Mouse (Mus musculus): ENCODE results near the gene Pitpnm2. TPM values are rescaled to one million over a fixed set of nuclear protein-coding genes. Genes with fewer than 3 reads are reported as not detected.
A peak's percentile ranks its signal among the peaks of the same experiment; 100 is the strongest.
"Not testable (repeated sequence)": the region's sequence is repeated elsewhere in the genome, so short reads cannot be mapped to it uniquely, and the experiment has no call there.

Gene Pitpnm2
- total RNA-seq, 4 experiments from 2014 or later = 260 to 337 (median 315) TPM

DNA sequence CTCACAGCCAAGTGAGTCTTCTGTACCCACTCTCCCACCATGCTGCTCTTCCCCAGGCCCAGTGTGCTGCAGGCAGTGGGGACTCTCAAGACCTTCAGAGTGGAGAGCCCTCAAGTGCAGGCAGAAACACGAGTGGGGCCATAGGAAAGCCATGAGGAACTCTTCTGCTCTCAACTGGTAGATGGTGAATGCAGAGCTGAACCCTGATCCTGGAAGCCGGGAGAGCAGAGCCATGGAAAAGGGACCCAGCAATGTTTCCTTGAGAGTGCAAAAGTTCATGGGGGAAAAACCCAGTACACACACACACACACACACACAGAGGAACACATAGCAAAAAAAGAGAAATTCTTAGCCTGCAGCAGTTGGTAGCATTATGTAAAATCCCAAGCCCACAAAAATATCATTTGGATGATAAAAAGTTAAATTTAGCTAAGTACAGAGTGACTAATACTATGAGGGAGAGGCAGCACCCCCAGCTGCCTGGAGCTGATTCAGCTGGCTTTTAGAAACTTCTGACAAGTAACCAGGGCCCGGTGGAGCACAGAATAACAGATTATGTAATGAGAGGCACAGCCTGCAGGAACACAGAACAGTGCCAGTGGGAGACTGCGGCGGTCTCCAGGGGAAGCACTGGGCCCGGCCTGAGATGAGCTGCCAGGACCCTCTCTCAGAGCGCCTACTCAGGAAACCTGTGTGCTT is 28.4 kb downstream of the Pitpnm2 start:
- peak; percentile 91 to 94 for DNase-seq (ENCODE audit: low spot score in 2 of 2)

DNA sequence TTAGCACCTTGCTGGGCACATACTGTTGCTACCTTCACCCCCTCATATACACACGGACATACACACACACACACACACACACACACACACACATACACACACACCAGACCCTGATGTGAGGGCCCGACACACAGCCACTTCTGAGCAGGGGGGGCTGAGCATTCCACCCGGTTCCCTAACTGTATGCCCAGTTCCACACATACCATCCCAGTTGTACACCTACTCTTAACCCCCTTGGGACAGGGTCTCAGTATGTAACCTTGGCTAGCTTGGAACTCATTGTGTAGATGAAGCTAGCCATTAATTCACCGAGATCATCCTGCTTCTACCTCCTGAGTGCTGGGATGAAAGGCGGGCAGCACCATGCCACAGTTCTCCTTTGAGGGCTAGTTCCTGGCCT is 29.0 kb downstream of the Pitpnm2 start:
- no peak for DNase-seq (ENCODE audit: low spot score in 2 of 2)

DNA sequence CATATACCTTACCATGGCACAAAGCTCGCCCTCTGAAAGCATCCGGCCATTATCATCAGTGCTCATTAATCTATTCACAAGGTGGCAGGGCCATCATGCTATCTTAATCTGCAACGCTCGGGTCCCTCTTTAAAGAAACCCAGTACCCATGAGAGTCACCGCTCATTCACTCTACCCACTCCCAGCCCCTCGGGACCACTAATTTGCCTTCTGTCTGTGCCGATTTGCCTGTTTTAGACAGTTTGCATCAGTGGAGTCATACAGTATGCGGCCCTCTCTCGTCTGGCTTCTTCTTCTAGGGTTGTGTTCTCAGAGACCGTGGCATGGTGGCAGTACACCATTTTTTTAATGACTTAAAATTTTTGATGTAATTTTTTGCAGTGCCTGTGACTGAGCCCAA is 30.1 kb downstream of the Pitpnm2 start:
- no peak for DNase-seq (ENCODE audit: low spot score in 2 of 2)

DNA sequence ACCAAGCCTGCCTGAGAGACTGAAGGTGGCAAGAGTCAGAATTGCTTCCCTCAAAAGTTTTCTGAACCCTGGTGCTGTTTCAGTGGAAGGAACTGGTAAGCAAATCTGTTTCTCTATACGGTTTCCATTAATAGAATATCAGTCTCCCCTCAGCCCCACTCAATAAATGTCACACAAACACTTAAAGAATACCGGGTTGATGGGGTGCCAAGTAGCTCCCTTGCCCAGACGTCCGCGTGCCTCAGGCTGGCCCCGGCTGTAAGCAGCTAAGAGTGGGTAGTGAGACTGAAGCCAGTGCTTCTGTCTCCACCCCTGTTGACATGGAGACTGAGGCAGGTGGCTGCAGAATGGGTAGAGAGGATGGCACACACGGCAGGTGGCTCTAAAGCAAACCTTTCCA is 30.6 kb downstream of the Pitpnm2 start:
- DNase-seq (ENCODE audit: low spot score in 2 of 2) = no peak

DNA sequence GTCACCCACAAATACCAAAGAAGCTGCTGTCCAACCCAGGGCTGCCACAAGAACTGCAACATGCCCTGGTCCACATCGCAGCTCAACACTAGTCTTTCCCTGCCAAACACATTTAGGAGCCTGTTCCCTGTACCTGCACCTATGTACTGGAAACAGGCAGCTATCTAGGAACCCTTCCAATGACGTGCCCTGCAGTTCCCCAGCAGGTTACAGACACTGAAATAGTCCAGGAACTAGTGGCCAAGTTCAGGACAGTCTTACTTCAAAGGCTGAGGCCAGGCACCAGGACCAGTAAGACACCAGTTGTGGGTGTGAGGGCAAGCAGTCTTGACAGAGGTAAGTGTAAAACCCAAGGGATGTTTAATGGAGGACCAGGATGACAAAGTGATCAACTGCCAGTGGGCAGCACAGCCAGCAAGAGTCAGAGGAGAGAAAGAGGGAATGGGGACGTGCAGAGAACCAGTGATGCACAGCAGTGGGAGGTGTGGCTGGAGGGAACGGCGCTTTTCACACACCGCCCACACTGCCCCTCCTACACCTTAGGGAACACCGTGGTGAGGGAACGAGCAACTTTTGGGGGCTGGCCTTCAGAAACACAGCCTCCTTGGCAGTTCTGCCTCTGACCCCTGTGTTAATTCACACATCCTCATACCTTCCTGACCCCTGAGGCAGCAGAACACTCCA is 31.9 kb downstream of the Pitpnm2 start:
- peak; percentile 60 to 66 for DNase-seq (ENCODE audit: low spot score in 2 of 2)

DNA sequence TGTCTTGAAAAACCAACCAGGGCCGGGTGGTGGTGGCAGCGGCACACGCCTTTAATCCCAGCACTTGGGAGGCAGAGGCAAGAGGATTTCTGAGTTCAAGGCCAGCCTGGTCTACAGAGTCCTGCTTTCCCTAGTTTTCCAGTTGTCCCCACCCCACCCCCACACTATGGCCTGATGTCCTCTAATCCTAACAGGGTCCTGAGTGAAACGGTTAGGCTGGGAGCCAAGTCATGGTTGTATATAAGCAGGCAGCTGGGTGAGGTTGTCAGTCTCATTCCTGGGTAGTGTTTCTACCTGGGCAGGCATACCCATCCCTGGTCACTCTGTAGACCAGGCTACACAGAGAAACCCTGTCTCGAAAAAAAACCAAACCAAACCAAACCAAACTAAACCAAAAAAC is 32.5 kb downstream of the Pitpnm2 start:
- DNase-seq (ENCODE audit: low spot score in 2 of 2) = not testable (repeated sequence)

DNA sequence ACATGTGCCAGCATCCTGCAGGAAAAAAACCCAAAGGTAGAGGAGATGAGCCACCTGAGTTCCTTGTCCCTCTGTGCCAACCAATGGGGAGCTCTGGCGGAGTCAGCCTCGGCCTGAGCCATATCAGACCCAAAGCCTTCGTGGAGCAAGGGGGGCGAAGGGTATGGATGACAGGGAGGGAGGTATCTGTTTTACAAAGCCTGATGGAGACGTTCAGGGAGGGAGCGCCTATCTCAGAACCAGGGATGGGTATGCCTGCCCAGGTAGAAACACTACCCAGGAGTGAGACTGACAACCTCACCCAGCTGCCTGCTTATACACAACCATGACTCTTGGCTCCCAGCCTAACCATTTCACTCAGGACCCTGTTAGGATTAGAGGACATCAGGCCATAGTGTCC is 33.2 kb downstream of the Pitpnm2 start:
- no peak for DNase-seq (ENCODE audit: low spot score in 2 of 2)

DNA sequence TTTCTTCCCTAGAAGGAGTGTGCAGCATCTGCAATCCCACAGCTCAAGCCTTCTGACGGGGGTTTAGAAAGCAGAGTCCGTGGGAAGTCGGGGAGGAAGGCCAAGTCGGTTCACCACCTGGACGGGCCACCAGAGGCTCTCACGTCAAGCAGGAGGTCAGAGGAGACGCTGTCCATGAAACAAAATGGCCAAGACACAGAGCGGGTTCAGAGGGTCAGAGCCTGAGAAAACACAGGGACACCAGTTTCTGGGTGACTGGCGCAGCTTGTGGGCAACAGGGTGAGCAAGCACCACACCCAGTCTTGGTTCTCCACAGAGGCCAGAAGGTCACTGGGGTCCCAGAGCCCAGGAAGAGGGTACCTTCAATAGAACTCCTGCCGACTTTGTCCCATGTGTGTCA is 33.9 kb downstream of the Pitpnm2 start:
- no peak for DNase-seq (ENCODE audit: low spot score in 2 of 2)

DNA sequence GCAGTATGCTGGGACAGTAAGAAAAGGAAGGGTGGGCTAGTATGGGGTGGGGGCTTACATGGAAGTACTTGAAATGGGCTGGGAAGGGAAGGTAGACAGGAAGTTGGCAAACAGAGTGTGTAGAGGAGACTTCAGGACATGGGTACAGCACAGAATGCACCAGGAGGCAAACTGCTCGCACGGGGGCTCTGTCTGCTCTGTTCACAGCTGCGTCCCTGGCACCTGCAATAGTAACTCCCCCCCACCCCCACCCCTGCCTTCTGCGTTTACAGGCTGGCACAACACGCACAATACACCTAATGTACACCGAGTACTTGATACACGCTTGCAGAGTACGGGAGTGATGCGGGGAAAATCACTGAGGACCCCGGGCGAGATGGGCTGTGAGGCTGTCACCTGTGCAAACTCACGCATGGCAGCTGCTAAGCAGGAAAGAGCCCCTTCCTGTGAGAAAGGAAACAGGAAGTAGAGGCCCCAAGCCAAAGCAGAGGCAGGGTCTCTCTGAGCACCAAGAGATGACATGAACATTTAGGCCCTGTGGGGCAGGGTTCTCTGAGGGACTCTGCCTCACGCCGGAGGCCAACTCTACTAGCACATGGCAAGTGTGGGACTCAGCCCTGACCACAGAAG is 34.9 kb downstream of the Pitpnm2 start:
- DNase-seq (ENCODE audit: low spot score in 2 of 2) = no peak

DNA sequence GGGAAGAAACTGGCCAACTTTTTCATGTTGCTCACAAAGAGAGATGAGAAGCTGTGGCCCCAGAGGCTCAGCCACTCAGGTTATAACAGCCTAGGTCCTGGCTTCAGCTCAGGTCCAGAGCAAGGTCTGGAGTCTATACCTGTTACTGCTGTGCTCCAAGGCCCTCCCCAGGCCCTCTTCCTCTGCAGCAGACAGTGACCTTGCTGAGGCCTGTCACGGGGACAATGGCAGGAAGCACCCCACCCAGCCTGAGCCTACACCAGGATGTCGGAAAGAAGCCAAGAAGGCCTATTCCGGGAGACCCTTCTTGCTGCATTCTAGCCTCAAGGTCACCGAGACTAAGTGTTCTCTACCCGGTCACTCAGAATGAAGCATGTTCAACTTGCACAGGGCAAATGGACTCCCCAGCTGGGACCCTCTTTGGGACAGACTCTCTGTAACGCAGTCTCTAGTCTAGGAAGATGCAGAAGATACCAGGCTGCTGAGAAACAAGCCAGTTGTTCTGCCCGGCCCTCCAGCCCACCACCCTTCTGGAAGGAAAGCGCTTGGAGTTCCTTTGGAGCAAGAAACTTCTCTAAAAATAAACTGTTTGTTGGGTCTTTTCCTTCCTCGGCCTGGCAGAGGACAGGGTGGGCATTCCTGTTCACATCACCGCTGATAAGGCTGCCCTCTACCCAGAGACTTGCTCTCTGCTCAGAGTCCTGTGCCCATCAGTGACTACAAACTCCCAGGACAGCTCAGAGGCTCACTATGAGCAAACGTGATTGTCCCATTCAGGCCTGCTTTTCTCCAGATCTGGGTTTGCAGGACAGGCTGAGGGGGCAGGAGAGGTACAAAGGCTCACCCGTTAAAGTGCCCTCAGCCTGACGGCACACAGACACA is 35.7 kb downstream of the Pitpnm2 start:
- no peak for DNase-seq (ENCODE audit: low spot score in 2 of 2)

DNA sequence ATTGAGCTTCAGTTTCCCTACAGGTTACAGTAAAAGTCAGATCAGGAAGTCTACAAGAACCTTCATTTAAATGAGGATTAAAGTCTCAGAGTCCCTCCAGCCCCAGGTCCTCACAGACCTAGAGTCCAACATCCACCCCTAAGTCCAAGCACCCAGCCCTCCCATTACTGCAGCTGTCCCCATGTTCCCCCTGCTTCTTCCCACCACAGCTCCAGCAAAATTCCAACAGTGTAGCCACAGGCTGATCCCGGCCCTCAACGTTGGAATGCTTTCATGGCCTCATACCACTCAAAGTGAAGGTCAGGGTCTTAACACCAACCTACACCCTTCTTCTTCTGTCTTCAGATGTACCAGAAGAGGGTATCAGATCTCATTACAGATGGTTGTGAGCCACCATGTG is 37.9 kb downstream of the Pitpnm2 start:
- DNase-seq (ENCODE audit: low spot score in 2 of 2) = no peak

DNA sequence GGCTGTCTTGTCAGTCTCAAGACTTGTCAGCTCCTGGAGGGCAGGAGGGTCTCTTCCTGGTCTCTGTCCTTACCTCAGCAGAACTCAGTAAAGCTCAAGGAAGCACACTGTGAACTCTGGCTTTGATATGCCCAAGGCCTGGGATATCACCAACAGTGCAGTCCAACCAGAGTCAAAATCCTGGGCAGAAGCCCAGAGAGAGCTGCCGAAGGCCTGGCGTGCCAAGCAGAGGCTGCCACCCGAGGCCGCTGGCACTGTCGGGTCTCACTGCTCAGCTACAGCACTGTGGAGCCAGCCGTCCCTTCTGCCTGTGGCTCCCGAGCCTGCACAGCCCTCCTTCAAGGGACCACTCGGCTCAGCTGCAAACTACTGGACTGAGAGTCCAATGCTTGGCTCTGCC is 38.3 kb downstream of the Pitpnm2 start:
- peak in 1 of 2 experiments; percentile 57 for DNase-seq (ENCODE audit: low spot score in 2 of 2)

DNA sequence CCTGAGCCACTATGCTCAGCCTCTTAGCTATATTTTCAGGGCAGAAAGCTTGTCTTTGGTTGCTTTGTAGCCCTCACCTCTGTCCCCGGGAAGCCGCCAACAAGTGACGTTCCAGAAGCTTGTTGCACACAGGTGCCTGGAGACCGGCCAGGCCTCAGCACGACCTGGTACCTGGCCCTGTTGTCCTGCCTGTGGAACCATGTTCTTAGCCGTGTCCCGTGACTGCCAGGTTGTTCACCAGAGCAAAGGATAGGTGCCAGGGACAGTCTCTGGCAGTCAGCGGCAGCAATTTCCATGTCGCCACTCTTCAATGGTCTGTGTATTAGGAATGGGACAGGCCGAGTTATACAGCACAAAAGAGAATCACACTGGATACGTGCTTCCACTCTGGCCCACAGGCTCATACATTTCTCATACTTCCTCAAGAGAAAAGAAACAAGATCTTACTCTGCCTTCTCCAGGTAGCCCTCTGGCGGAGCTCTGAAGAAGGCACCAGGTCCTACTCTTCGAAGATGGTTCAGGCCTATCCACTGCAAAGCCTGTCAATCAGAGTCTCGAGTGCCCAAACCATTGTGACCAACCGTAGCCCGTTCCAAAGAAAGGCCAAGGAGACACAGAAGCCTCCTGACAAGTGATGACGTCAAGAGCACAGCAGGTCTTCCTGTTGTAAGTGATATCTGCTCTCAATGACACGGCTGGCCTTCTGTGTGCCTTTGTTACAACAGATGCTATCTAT is 39.1 kb downstream of the Pitpnm2 start:
- DNase-seq (ENCODE audit: low spot score in 2 of 2) = no peak

DNA sequence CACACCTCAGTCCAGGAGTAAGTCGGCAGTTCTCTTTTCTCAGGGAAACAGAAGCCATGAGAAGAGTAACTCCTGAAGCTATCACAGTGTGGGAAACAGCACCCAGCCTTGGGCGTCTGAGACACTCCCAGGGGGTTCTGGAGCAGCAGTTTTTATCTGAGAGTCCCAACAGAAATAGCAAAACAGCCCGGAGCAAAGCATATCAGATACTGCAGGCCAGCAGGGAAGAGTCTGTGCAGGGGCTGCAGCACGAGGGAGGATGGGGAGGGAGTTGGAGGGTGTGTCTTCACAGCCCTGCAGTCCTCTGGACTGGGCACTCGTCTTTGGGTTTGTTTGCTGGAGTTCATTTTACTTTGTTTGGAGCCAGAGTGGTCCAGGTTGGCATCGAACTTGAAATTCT is 39.7 kb downstream of the Pitpnm2 start:
- DNase-seq (ENCODE audit: low spot score in 2 of 2) = no peak

DNA sequence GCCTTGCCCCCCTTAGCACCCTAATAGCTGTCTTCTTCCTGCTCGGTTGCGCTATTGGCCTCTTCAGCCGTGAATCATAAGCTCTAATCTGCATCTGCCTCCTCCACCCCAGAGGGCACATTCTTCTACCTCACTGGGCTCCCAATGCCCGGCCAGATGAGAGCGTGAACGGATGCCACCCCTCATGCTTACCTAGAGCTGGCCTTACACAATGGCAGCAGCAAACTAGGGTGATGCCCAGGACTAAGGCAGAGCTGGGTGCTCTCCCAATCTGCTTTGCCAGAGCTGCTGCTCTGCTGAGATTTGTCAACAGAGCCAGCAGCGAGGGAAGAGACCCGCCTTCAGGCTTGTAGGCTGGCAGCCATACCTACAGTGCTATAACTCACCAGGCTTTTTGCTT is 41.5 kb downstream of the Pitpnm2 start:
- DNase-seq (ENCODE audit: low spot score in 2 of 2) = no peak

DNA sequence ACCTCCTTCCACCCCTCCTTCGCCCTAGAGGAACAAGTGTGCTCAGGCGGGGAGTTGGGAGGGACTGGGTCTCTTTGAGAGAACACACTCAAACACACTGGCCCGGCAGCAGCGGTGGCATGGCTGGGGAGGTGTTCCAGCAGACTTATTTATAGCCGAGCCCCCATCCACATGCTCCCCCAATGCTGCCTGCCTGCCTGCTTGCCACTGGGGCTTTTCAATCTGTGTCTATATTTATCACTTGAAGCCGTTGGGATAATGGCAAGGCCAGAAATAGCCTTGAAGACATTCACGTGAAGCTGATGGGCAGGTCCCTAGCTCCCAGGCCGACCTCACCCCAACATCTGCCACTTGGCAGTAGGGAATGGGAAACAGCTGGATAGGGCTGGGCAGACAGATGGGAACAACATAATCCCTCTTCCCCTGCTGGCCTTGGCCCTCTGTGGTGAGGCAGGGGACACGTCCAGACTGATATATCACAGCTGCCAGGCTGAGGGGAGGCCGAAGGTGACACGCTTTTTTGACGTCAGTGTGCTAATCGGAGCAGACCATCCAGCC is 43.0 kb downstream of the Pitpnm2 start:
- DNase-seq (ENCODE audit: low spot score in 2 of 2) = no peak

DNA sequence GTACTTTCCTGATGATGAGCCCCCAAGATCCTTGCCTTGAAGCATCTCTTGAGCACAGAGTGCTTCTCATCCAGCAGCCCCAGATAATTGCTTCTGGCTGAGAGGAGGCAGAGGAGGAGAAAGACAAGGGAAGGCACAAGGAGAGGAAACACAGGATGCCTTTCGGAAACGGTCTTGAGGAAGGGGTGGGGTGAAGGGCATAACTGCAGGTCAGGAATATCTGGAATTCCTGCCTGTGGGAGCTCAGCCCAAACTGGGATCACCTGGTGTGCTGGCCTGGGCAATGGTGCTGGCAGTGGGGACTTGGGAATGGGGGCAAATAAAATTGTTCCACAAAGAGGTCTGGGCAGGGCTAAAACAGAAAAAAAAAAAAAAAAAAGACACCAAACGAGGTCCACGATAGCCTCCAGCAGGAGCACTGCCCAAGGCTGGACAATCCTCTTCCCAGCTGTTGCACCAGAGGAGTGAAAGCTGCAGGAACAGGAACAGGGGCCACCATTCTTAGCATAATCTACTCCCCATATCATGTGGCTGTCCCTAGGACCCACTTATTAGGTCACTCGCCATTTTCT is 43.7 kb downstream of the Pitpnm2 start:
- DNase-seq (ENCODE audit: low spot score in 2 of 2) = no peak

DNA sequence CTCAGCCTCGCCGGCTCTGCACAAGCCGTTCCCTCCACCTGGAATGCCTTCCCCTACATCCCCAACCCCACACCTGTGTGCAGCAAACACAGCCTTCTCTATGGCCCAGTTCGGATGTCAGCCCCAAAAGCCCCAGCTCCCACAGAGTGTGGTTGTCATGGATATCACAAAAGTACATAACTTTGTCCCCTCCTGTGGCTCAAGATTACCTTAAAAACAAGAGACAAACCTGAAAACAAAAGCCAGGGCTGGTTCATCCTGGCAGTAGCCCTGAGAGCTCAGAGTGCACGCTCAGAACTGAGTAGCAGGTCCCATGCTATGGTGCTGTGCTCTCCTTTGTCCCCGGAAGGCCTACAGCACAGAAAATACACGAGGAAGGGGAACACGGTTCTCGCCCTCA is 44.3 kb downstream of the Pitpnm2 start:
- DNase-seq (ENCODE audit: low spot score in 2 of 2) = no peak

DNA sequence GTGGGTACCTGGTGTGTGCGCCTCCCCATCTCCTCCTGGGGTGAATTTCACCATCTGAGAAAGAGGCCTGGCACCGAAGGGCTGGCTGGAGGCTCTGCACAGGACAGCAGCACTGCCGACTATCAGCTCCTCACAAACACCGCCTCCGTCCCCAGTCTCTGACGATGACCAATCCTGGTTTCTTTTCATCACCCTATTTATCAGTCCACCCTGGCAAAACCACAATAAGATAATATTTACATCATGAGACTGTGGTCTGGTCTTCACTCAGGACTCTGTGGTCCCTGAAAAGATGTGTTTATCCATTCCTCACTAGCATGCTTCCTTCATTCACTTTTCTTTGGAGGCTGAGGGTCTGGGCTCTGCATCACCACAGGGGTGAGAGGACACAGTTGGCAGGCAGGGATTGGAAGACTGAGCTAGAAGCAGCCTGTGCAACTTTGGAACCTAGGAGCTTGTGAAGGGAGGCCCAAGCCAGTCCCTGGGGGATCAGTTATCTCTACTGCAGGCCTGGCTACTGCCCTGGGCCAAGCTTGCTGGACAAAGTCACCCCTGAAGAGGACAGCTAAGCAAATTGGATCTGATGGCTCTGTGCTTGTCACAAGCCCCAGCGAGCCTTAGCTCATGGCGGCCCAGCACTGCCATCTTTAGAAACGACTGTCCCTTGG is 45.3 kb downstream of the Pitpnm2 start:
- no peak for DNase-seq (ENCODE audit: low spot score in 2 of 2)

DNA sequence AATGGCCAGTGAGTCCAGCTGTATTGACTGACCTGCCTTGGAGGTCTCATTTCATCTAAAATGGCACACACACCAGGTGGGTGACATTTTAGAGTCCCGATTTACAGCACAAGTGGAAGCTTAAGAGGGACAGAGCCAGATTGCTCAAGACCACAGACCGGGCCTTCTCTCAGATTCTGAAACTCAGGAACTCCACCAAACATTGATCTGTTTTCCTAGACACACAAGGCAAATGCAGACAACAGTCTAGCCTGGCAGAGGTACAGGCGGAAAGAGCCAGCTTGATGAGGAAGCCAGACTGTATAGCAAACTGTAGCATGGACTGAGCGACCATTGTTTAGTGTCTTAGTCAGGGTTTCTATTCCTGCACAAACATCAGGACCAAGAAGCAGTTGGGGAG is 46.3 kb downstream of the Pitpnm2 start:
- DNase-seq (ENCODE audit: low spot score in 2 of 2) = no peak
